Mouse (Mus musculus): ENCODE measurements around the gene Atcay.

DNA sequence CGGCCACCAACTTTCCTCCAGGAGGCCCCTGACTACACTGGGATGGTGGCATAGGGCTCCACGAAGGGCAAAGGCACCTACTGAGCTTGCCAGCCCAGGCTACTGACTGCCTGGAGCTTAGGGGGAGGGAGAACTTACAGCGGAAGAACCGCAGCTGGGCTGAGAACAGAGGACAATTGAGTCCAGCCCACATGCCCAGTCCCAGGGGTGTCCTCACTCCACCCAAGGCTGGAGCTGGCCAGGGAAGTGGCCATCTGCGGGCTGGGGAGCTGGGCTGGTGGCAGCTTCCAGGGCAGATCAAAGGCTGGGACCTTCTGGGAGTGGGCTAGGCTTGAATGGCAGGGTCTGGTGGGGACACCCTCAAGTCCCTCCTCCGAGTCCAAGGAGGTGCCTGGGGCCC lies 75.9 kb downstream of the Atcay start:
- no peak for TF ChIP-seq CTCF (IDR thresholded peaks at IDR 0.05; ENCODE audit: extremely low read depth, insufficient read depth, insufficient read length, insufficient replicate concordance)
- no peak for TF ChIP-seq POLR2A (IDR thresholded peaks at IDR 0.05; ENCODE audit: low read depth, low read length)

All from spleen, adult 2 months (tissue).